Mouse (Mus musculus) right cerebral cortex, postnatal 10 days (tissue): ENCODE results near the gene Gm48552.

Experiments used
- DNase-seq, 2 experiments: peaks; one replicate each; pipeline ENCODE4 v3.0.0; 2021; ENCODE audit warnings: low spot score in 2 of 2

Gene Gm48552

DNA sequence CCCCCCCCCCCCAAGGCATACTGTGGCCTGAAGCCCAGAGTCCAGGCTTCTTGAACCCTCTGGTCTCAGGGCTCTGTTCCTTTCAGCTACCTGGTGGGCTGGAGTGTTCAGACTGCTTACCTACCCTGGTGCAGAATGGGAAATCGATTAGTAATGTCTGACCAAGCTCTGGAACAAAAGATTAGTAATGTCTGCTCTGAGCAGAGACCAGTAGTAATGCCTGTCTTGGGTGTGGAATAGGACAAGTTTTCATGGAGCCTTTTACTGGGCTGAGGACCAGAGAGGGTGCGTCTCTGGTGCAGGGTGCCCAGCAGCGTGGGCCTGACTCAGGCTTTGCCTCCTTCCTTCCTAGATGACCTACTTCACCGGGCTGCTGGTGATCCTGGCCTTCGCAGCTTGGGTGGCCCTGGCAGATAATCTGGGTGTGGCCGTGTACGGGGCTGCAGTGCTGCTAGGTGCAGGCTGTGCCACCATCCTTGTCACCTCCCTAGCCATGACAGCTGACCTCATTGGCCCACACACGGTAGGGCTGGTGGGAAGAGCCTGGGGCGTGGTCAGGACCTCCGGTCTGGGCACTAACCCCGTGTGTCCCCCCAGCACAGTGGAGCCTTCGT, 26.4 kb upstream of the Gm48552 start:
- no peak for DNase-seq

DNA sequence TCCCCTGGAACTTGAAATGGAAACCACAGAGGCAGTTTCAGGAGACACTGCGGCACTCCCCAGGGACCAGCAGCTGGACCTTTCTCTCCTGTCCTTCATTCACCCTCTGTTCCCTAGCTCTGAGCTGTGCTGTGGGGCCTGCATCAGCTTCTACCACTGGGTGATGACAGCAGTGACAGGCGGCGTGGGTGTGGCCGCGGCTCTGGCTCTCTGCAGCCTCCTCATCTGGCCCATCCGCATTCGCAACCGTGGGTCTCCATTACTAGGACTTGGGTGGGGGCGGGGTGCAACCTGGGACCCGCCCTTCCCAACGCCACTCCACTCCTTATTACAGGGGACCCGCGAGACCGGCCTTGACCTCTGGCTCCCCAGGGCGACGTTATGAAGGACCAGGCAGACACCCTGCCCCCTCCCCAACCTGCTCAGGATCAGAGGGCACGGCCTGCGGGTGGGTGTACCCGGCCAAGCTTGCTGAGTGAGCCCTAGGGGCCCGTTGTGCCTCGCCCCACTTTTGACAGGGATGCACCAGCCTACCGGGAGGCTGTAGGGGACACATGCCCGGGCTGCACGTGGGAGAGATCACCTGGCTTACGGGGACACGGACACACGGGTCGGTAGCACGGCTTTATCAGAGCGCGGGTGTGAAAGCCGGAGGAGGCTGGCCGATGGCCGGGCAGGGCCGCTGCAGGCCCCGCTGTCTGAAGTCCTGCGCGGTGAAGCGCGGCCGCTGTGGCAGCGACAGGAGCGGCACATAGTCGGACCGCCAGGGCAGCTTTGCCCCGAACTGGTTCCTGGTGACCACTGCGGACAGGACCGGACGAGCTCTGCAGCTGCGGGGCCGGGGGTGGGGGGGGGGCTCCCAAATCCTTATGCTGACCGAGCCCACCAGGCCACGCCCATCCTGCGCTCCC, 25.1 kb upstream of the Gm48552 start:
- DNase-seq: no peak

DNA sequence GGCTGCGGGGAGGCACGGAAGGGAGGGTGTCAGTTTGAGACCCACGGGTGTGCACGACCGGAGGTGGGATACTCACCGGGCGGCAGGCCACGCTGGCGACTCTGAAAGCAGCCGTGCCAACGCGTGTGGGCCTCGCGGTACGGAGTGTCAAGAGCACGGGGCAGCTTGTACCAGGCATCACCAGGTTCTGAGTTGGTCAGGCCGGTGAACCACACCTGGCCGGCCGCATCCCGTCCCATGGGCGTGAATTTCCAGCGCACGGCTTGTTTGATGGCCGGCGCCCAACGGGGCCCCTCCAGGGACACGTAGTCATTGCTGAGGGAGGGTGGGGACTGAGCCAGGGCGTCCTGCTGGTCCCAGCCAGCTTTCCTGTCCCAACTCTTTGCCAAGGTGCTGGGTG, 24.1 kb upstream of the Gm48552 start:
- DNase-seq: no peak

DNA sequence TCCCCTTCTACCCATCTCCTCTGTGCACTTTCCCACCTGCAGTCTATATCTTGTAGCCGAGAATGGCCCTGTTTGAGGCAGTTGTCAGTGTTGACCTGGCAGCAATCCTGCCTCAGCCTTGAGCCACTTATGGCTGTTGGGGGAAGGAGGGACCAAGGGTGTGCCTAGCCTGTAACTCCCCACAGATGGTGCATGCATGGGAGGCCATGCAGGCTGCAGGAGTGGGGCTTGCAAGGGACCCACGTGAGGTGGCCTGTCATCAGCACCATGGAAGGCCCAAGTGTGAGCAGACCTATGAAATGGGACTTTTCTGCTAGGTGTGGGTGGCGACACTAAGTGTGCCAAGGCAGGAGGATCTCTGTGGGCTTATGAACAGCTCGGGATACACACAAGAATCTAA, 23.7 kb upstream of the Gm48552 start:
- no peak for DNase-seq

DNA sequence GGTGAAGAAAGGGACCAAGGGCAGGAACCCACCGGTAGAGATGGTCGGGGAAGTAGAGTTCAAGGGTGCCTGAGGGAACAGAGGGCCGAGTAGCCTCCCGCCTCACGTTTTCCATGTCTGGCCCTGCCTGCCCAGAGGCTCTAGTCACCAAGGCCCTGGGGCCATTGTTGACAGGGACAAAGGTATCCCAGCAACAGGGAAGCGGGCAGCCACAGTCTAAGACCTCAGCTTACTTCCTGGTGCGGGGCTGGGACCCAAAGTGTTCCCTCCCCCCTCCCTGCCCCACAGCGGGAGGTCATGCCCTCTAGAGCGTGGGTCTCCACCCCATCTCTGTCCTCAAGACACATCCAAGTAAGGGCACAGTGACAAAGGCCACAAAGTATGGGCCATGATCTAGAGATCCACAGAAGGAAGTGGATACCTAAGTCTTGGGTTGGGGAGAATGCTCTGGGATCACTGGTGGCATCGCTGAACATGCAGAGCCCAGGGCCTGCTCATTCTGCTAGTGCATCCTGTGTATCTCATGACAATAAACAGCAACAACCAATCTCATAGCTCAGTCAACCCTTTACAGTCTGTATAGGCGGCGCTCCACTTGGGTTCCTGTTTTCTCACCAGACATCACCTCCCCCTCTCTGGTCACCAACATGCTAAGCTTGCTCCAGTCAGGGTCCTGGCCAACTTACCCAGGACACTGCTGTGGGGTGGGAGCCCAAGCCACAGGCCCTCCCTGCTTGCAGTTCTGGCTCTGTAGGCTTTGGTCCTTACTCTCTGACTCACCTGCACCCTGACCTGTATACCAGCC, 22.9 kb upstream of the Gm48552 start, which contains the start of gene 4930404N11Rik:
Gene 4930404N11Rik (minus strand): TSS at position 145 of the 805 bp plus-strand sequence.
- DNase-seq: no peak

DNA sequence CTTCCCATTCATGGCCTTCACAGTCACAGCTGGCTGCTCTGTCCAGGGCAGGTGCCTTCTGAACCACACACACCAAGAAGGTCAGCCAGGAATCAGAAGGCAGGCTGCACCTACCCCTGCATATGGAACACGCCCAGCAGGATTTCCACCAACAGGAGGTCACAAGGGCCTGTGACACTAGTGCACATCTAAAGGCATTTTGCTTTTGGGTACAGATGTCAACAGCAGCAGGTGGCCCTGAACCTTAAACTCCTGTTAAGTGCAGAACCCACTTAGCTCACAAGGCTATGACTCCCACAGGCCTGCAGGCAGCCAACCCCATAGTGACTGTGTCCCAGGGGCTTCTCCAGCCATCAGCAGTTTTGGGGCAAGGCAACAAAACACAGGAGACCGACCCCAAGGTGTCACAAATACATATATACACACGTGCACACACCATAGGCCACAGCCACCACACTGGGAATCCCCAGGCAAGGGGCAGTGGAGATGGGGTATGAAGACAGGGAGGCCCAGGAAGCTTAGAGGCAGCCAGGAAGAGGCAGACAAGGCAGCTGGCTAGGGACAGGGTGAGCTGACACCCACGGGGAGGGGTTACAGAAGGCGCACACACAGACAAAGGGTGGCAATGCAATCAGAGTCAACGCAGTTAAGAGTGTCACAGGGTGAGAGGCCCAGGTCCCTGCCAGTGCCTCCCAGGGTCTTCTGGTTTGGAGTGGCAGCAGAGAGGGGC, 22.2 kb upstream of the Gm48552 start:
- DNase-seq: no peak

DNA sequence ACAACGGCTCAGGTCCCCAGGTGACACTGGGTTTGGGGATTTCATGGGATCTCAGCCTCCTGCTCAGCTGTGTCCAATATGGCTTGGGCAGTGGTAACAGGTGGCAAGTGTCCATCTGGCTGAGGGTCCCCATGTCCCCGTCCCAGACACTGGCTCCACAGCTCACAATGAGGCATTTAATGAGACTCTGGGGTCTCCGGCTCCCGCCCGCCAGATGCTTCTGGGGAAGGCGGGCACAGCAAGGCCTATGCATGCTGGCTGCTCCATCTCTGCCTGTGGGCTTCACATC, 21.7 kb upstream of the Gm48552 start:
- DNase-seq: no peak

DNA sequence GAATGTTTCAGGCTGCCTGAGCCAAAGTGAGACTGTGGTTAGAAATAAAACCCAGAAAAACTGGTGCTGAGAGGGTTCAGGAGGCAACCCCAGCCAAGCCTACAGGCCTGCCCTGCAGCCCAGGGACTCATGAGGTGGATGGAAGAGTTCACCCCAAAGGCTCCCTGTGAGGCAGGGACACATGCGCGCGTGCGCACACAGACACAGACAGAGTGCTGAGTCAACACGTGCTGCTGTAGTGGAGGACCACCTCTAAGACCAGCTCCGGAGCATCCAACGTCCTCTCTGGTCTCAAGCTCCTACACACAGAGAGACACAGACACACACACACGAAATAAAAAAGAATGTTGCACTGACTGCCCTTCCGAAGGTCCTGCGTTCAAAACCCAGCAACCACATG, 13.5 kb upstream of the Gm48552 start:
- no peak for DNase-seq

DNA sequence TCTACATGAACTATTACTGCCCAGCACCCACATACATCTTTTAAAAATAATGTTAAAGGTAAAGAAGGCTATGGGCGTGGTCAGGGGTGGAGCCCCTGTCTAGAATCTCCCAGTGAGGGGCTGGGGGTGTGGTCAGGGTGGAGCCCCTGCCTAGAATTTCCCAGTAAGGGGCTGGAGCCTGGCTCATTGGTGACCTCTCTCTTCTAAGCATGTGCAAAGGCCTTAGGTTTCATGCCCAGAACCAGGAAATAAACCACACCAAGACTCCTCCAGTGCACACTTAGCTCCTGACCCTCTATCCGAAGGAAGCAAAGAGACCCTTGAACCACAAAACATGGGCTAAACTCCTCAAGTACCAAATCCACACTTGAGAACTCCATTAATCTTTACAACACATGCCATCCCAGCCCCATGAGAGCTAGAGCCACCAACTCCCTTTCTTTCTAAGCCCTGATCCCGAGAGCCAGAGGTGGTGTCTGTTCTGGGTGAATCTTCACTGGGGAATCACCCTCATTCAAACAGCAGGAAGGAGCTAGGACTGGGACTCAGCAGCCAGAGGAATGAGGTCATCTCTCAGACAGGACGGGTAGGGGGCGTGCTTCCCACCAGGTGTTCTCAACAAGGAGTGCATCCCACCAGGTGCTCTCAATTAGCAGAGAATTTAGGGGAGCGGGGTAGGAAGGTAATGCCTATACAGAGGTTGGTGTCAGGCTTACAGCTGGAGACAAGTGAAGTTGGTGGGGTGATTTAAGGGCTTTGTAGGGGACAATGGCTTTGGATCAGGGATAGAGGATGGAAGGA, 12.0 kb upstream of the Gm48552 start:
- no peak for DNase-seq

DNA sequence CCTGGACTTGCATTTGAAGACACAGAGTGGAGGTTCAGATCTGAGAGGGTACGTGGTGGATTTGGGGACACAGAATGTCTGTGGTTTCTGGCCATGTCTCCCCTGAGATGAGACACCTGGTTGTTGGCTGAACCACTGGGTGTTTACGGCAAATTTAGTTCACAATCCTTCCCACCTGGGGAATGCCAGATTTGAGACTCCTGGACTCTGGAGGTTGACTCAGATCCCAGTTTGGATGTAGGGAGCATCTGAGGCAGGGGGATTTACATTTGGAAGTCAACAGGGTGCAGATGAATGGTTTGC, 11.5 kb upstream of the Gm48552 start:
- no peak for DNase-seq

DNA sequence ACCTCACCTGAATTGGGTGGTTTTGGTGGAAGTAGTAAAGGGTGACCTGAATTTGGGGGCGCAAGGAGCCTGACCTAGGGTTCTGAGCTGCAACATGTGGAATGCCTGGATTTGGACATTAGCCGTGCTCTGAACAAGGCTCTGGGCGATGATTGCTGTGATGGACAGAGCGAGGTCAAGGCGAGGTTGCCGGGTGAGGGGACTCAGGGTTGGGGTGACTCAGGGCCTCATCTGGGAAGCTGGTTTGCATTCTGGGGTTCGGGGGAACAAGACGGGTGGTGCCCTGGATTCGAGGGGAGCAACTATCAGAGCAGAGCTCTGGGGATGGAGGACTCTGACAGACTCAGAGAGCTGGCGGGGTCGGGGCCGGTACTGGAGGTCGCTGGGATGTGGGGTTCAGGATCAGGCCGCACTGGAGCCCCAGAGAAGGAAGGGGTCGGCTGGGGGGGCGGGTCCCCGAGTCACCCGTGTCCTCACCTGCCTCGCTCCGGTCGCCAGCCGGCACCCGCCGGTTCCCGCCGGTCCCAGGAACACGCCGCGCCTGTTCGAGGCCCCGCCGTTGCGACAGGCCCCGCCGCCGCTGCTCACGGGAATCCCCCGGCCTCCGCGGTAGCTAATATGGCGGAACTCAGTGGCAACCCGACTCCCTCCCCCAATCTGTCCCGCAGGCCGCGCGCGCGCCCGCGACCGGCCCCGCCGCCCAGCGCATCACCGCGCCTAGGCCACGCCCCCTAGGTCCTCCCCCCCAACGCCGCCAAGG, 10.8 kb upstream of the Gm48552 start, which contains the start of gene Fzr1:
Gene Fzr1 (minus strand): TSS at position 724 of the 760 bp plus-strand sequence.
- no peak for DNase-seq

DNA sequence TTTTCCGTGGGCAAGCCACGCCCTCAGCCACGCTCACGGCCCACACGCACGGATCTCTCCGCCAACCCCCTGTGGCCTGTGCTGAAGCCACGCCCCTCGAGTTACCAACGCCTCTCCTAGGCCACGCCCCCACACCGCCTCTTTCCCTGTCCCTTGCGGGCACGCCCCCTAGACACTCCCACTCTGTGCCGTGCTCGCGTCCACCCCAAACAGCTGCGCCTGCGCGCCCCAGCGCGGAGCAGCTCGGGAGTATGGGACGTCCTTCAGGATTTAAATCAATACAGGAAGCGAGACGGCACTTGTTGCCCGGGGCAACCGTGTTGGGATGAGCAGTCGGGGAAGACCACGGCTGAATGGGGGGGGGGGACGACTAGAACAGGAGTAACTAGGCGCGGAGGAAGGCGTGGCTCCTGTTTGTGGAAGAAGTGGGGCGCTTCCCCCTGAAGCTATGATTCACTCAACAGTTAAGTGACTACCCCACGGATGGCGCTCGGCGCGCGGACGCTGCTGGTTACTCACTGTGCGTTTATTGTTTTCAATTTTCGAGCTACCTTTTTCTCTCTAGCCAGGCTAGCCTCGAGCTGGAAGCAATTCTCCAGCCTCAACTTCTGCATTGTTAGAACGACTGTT, 10.1 kb upstream of the Gm48552 start:
- peak; percentile 100 for DNase-seq

DNA sequence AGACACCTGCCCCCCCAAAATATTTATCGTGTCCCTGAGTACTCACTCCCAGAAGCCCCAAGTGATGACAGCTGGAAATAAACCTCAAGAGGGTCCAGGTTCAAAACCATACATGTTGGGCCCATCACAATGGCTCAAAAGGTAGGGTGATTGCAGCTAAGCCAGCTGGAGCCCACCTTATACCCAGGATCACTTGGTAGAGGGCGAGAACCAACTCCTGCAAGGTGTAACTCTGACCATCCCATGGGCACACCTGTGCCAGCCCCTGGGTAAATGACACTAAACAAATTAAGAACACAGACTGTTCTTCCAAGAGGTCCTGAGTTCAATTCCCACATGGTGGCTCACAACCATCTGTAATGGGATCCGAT, 9.6 kb upstream of the Gm48552 start:
- DNase-seq: no peak

DNA sequence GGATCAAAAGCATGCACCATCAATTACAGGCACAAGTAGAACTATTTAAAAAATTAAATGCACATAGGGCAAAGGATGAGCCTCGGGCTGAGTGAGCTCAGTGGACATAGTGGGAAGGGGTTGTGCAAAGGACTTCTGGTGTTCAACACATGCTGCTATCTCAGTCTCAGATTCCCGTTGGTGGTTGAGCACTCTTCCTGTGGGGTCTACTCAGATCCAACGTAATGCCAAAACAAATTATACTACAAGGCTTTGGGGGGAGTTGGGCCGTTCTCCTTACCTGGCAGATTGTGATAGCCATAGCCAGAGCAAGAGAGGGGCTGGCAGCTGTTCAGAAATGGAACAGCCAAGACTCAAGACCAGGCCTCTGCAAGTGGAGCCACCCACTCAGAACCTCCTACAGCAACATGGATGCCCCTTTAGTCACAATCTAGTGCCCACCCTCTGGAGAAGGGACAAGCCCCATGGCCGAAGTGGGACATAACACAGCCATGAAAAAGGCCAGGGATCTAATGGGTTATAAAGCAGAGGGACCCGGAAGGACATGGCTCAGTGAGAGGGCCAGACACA, 8.9 kb upstream of the Gm48552 start:
- no peak for DNase-seq

DNA sequence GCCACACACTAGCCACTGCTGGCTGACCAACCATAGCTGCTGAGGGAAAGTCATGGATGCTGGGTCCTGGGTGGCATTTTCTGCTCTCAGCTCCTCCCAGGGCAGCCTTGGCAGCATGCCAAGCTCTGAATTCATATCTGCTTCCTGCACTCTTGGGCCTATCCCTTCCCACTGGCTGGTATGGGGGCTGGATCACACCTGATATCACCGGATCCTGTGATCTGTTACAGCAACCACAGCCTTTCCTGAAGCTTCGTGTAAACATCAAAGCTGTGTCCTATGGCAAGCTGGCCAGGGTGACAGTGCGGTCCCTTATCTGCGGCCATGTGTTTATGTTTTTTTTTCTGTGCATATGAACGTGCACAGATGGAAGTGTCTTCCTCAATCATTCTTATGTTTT, 6.8 kb upstream of the Gm48552 start:
- no peak for DNase-seq

DNA sequence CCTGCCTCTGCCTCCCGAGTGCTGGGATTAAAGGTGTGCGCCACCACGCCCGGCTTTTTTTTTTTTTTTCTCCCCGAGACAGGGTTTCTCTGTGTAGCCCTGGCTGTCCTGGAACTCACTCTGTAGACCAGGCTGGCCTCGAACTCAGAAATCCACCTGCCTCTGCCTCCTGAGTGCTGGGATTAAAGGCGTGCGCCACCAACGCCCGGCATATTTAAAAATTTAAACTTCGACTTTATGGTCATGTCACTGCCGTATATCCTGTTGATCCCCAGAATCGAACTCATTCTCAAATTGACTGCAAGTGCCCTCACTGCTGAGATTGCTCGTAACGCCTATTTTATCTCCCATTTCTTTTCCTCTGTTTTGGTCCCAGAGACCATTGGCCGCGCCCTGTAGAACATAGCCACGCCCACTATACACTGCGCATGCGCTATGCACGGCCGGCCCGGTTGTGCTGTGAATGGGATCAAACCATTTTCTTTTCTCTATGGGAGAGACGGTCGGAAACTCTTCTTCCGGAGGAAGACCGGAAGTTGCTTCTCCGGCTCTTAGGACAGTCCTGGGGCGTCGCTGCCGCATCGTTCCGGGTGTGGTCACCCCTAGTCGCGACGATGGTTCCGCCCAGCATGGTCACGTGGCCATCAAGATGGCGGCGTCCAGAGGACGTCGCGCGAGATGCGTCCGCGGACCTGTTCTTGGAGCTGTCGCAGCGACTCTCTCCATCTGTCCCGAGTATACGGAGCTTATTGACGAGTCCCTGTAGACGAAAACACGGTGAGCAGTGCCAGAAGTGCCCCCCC, 4.8 kb upstream of the Gm48552 start, which contains the start of the genes Dohh and Gm48551:
Gene Dohh (plus strand): TSS at position 627 of the 803 bp plus-strand sequence.
Gene Gm48551 (plus strand): TSS at position 665 of the 803 bp plus-strand sequence.
- peak; percentile 99 for DNase-seq

DNA sequence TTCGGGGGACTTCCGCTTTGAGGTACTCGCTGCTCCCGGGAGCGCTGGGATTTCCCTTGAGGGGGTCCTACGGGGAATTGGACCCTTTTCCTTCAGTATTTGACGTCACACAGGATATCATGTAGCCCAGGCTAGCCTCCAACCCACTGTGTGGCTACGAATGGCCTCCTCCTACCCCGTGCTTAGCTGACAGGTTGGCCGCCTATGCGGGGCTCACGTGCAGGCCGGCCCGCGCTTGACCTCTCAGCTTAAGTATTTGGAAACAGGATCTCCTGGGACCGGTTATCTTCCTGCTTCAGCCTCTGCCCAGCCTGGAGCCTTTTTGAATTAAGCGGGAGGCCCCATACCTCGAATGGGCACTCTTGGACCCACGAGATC, 4.2 kb upstream of the Gm48552 start:
- DNase-seq: no peak

DNA sequence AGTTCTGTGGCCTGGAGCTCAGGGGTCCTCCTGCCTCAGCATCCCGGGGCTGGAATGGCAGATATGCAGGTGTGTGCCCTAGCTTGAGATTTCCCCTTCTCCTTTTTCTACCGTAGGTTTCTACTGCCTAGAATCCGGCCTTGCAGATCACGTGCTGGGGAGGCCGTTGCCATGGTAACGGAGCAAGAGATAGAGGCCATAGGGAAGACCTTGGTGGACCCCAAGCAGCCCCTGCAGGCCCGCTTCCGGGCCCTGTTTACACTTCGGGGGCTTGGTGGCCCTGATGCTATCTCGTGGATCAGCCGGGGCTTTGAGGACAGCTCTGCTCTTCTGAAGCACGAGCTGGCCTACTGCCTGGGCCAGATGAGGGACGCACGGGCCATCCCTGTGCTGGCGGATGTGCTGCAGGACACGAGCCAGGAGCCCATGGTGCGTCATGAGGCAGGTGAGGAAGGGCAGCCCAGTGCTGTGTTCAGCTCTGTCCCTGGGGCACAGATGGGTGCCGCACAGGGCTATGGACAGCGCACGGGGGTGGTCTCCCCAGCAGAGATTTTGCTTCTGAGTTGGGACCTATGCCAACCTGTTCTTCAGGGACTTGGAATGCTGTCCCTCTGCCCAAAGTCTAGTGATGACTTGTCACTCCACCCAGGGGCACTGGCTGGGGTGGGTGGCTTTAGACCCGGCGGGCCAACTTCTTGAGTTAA, 3.0 kb upstream of the Gm48552 start:
- peak in 1 of 2 experiments; percentile 49 for DNase-seq
